Mouse (Mus musculus) ovary, postnatal 14 days (tissue): Measurements from ENCODE around the gene Timp2.
"Not testable (repeated sequence)": the region's sequence is repeated elsewhere in the genome, so short reads cannot be mapped to it uniquely, and the experiment has no call there.

ENCODE experiments used
- DNase-seq: peaks from one replicate; pipeline ENCODE4 v3.0.0; 2022; ENCODE audit warnings: low spot score

Gene Timp2

GRCm38 (mm10) chr11:118332376-118332775 is 23.2 kb downstream of the Timp2 start:
- DNase-seq, result no peak

- no peak for DNase-seq
These were observed 24.8 kb downstream of the Timp2 start for GRCm38 (mm10) chr11:118330777-118331176.

- no peak for DNase-seq
These were observed 25.2 kb downstream of the Timp2 start for GRCm38 (mm10) chr11:118330361-118330760.

GRCm38 (mm10) chr11:118328947-118329346 is 26.6 kb downstream of the Timp2 start:
- no peak for DNase-seq

- DNase-seq, result no peak
These were observed 27.0 kb downstream of the Timp2 start for GRCm38 (mm10) chr11:118328511-118328910.

GRCm38 (mm10) chr11:118326991-118327971 is 28.3 kb downstream of the Timp2 start:
- DNase-seq, result peak; percentile 63

GRCm38 (mm10) chr11:118326491-118326890 is 29.0 kb downstream of the Timp2 start:
- no peak for DNase-seq

- DNase-seq, result no peak
These were observed 31.0 kb downstream of the Timp2 start for GRCm38 (mm10) chr11:118324541-118324940.

GRCm38 (mm10) chr11:118323974-118324373 is 31.6 kb downstream of the Timp2 start:
- DNase-seq, result no peak

GRCm38 (mm10) chr11:118322647-118323046 is 32.9 kb downstream of the Timp2 start:
- no peak for DNase-seq

- no peak for DNase-seq
These were observed 33.6 kb downstream of the Timp2 start for GRCm38 (mm10) chr11:118321971-118322370.

GRCm38 (mm10) chr11:118321500-118321899 is 34.0 kb downstream of the Timp2 start:
- no peak for DNase-seq

- peak; percentile 38 for DNase-seq
These were observed 36.9 kb downstream of the Timp2 start for GRCm38 (mm10) chr11:118318678-118319077.

- peak; percentile 61 for DNase-seq
These were observed 38.4 kb downstream of the Timp2 start for GRCm38 (mm10) chr11:118317129-118317528.

- no peak for DNase-seq
These were observed 39.2 kb downstream of the Timp2 start for GRCm38 (mm10) chr11:118316231-118316806.

- DNase-seq, result no peak
These were observed 43.3 kb downstream of the Timp2 start for GRCm38 (mm10) chr11:118312132-118312723.

- DNase-seq, result not testable (repeated sequence)
These were observed 47.6 kb downstream of the Timp2 start for GRCm38 (mm10) chr11:118307962-118308361.

- DNase-seq, result not testable (repeated sequence)
These were observed 51.6 kb downstream of the Timp2 start for GRCm38 (mm10) chr11:118303959-118304358.

GRCm38 (mm10) chr11:118298810-118299209 is 56.7 kb downstream of the Timp2 start:
- no peak for DNase-seq

GRCm38 (mm10) chr11:118297967-118298366 is 57.6 kb downstream of the Timp2 start:
- no peak for DNase-seq

- no peak for DNase-seq
These were observed 60.5 kb downstream of the Timp2 start for GRCm38 (mm10) chr11:118295026-118295425.

GRCm38 (mm10) chr11:118292671-118293070 is 62.9 kb downstream of the Timp2 start:
- no peak for DNase-seq
